In genomic region chr14:31780412-31781233, GRCm38 (mm10) we compare ENCODE assay signal across 7 mouse cellular contexts. TPM values are rescaled to one million over a fixed set of nuclear protein-coding genes. Genes with fewer than 3 reads are reported as not detected.
DNase-seq lines count a peak whose midpoint lies in the region; ATAC-seq lines count a peak whose summit lies in the region.

No protein-coding gene starts in this region.

- H3K9ac ChIP-seq in hindbrain, embryonic 13.5 days = peak overlapping the region; percentile 68
- peak overlapping the region; percentile 62 for H3K9ac ChIP-seq in liver, embryonic 12.5 days
- H3K9ac ChIP-seq in stomach, embryonic 14.5 days (replicated peaks; ENCODE audit: low read depth, low read length) = no peak overlapping the region

- WGBS in hindbrain, embryonic 13.5 days = 22% methylated on average over 11 of the region's 11 CpGs
- WGBS in liver, embryonic 12.5 days (ENCODE audit: insufficient replicate concordance) = 59% methylated on average over 11 of the region's 11 CpGs
- 77% methylated on average over 11 of the region's 11 CpGs for WGBS in stomach, embryonic 14.5 days

- H3K27me3 ChIP-seq in hindbrain, embryonic 13.5 days = no peaks in the 10 kb centered on the region
- no peaks in the 10 kb centered on the region for H3K27me3 ChIP-seq in liver, embryonic 12.5 days (replicated peaks)
- no peaks in the 10 kb centered on the region for H3K27me3 ChIP-seq in stomach, embryonic 14.5 days (ENCODE audit: control insufficient read depth, insufficient read depth, low read length)

- H3K27ac ChIP-seq in hindbrain, embryonic 13.5 days = peak overlapping the region; percentile 90
- peak overlapping the region; percentile 62 for H3K27ac ChIP-seq in liver, embryonic 12.5 days
- H3K27ac ChIP-seq in stomach, embryonic 14.5 days (ENCODE audit: low read length) = peak overlapping the region; percentile 82; the same call in 1 of the 2 replicates

- peak; percentile 19 for DNase-seq in right cerebral cortex, postnatal 25 days
- no peak for DNase-seq in right cerebral cortex, postnatal 10 days (ENCODE audit: low spot score in 2 of 2)
- peak; percentile 29 to 47 for DNase-seq in cerebellum, postnatal 25 days
- no peak for DNase-seq in lung, postnatal 25 days (ENCODE audit: low spot score)

- peak; percentile 46; the same call in 1 of the 2 replicates for ATAC-seq in hindbrain, embryonic 13.5 days (ENCODE audit: low FRiP score)
- ATAC-seq in liver, embryonic 12.5 days = no peak
- no peak for ATAC-seq in stomach, embryonic 14.5 days (ENCODE audit: insufficient number of reproducible peaks, insufficient read depth, low FRiP score, low read depth)

- H3K4me2 ChIP-seq in hindbrain, embryonic 13.5 days = peak overlapping the region; percentile 55
- H3K4me2 ChIP-seq in liver, embryonic 12.5 days = peak overlapping the region; percentile 66
- peak overlapping the region; percentile 32 for H3K4me2 ChIP-seq in stomach, embryonic 14.5 days (replicated peaks; ENCODE audit: low read depth, low read length)

- no peaks in the 10 kb centered on the region for H3K36me3 ChIP-seq in hindbrain, embryonic 13.5 days
- H3K36me3 ChIP-seq in liver, embryonic 12.5 days = no peaks in the 10 kb centered on the region
- no peaks in the 10 kb centered on the region for H3K36me3 ChIP-seq in stomach, embryonic 14.5 days (ENCODE audit: control insufficient read depth, insufficient read depth, low read length)

- H3K4me3 ChIP-seq in hindbrain, embryonic 13.5 days = peak overlapping the region; percentile 36
- H3K4me3 ChIP-seq in liver, embryonic 12.5 days = peak overlapping the region; percentile 37
- no peak overlapping the region; the same call in 1 of the 2 replicates for H3K4me3 ChIP-seq in stomach, embryonic 14.5 days (ENCODE audit: low read depth, low read length)

- H3K4me1 ChIP-seq in hindbrain, embryonic 13.5 days (replicated peaks) = peaks cover 25% of the 10 kb centered on the region
- H3K4me1 ChIP-seq in liver, embryonic 12.5 days = peaks cover 35% of the 10 kb centered on the region
- H3K4me1 ChIP-seq in stomach, embryonic 14.5 days (ENCODE audit: control insufficient read depth, insufficient read depth, low read length) = peaks cover 12% of the 10 kb centered on the region; the same call in 1 of the 2 replicates

- no peaks in the 10 kb centered on the region for H3K9me3 ChIP-seq in hindbrain, embryonic 13.5 days
- H3K9me3 ChIP-seq in liver, embryonic 12.5 days (replicated peaks) = no peaks in the 10 kb centered on the region
- H3K9me3 ChIP-seq in stomach, embryonic 14.5 days (ENCODE audit: control insufficient read depth, low read depth, low read length) = no peaks in the 10 kb centered on the region

RNA-seq across cellular contexts. Expression of gene Ankrd28, which starts 49.8 kb away (rescaled TPM):
- 7.8 and 8.5 TPM in 2 replicates for polyA plus RNA-seq in hindbrain, embryonic 13.5 days (2015; fragmentation: Nextera tagmentation; extraction: Ambion mirVana)
- polyA plus RNA-seq in liver, embryonic 12.5 days (2016; fragmentation: Nextera tagmentation; extraction: Ambion mirVana) = 6.2 and 6.6 TPM in 2 replicates
- 11.4 and 12.1 TPM in 2 replicates for polyA plus RNA-seq in stomach, embryonic 14.5 days (2014; fragmentation: Nextera tagmentation; extraction: Ambion mirVana)

Comparison
In these comparisons a context has a peak if more than half of its experiments do, and no peak if none do; other contexts are left out.
1. DNase-seq: peak in right cerebral cortex, postnatal 25 days (single experiment) and cerebellum, postnatal 25 days (2 of 2); none in right cerebral cortex, postnatal 10 days (0 of 2) and lung, postnatal 25 days (single experiment).
2. Peak in every context shown above with its lines, with median percentiles within 50 percentile points of each other: H3K27ac ChIP-seq and H3K4me2 ChIP-seq.